Mouse (Mus musculus) MEL (cell line): ENCODE measurements around the gene Gab2.
A peak's percentile ranks its signal among the peaks of the same experiment; 100 is the strongest.

Experiments used
- CHD2 ChIP-seq: IDR thresholded peaks from 2 replicates; pipeline ENCODE4 v1.6.1; 2011; ENCODE audit warnings: low read length, improper control_type of control experiment
- CTCF ChIP-seq, 3 experiments: IDR thresholded peaks in 2 of 3; conservative IDR thresholded peaks in 1 of 3; 2 replicates each; pipeline ENCODE4 v1.5.1; 2011 to 2012; ENCODE audit warnings: low read length in 3 of 3, low read depth in 2 of 3, mild to moderate bottlenecking in 2 of 3, improper control_type of control experiment in 1 of 3, inconsistent platforms in 1 of 3, mixed read lengths in 1 of 3, moderate library complexity in 1 of 3; ENCODE audit not compliant: control insufficient read depth in 1 of 3, insufficient read depth in 1 of 3, poor library complexity in 1 of 3, severe bottlenecking in 1 of 3
- ELF1 ChIP-seq: IDR thresholded peaks from 2 replicates; pipeline ENCODE4 v1.6.1; 2014; ENCODE audit warnings: low read depth, mild to moderate bottlenecking, inconsistent platforms, low read length, improper control_type of control experiment, moderate library complexity
- EP300 ChIP-seq, 2 experiments: IDR thresholded peaks; 2 replicates each; pipeline ENCODE4 v1.6.1; 2011; ENCODE audit warnings: improper control_type of control experiment in 2 of 2, low read length in 2 of 2, low read depth in 1 of 2, mild to moderate bottlenecking in 1 of 2
- GATA1 ChIP-seq: IDR thresholded peaks from 2 replicates; pipeline ENCODE4 v1.6.1; 2011; ENCODE audit warnings: low read depth, low read length, improper control_type of control experiment
- JUND ChIP-seq: IDR thresholded peaks from 2 replicates; pipeline ENCODE4 v1.6.1; 2011; ENCODE audit warnings: low read depth, mild to moderate bottlenecking, improper control_type of control experiment, low read length
- NELFE ChIP-seq: IDR thresholded peaks from 2 replicates; pipeline ENCODE4 v1.6.1; 2011; ENCODE audit warnings: low read depth, low read length, improper control_type of control experiment
- POLR2A ChIP-seq, 2 experiments: IDR thresholded peaks; 2 replicates each; pipeline ENCODE4 v1.6.1; 2011 to 2012; ENCODE audit warnings: low read length in 2 of 2, mild to moderate bottlenecking in 2 of 2, control low read depth in 1 of 2, improper control_type of control experiment in 1 of 2, low read depth in 1 of 2, moderate library complexity in 1 of 2; ENCODE audit not compliant: control insufficient read depth in 1 of 2, insufficient read depth in 1 of 2, poor library complexity in 1 of 2
- SMC3 ChIP-seq: IDR thresholded peaks from 2 replicates; pipeline ENCODE4 v1.6.1; 2011; ENCODE audit warnings: low read depth, low read length, improper control_type of control experiment
- TAL1 ChIP-seq: IDR thresholded peaks from 2 replicates; pipeline ENCODE4 v1.6.1; 2012; ENCODE audit warnings: mild to moderate bottlenecking, inconsistent platforms, low read length, moderate library complexity, mixed read lengths
- TBP ChIP-seq: IDR thresholded peaks from 2 replicates; pipeline ENCODE4 v1.8.0; 2011; ENCODE audit warnings: low read depth, low read length, improper control_type of control experiment
- TCF12 ChIP-seq: IDR thresholded peaks from 2 replicates; pipeline ENCODE4 v1.6.1; 2014; ENCODE audit warnings: low read depth, mild to moderate bottlenecking, inconsistent platforms, low read length, improper control_type of control experiment, moderate library complexity
- ZC3H11A ChIP-seq: IDR thresholded peaks from 2 replicates; pipeline ENCODE4 v1.6.1; 2012; ENCODE audit warnings: low read depth, mild to moderate bottlenecking, inconsistent platforms, low read length, improper control_type of control experiment
- ZKSCAN1 ChIP-seq: IDR thresholded peaks from 2 replicates; pipeline ENCODE4 v1.6.1; 2012; ENCODE audit warnings: low read depth, mild to moderate bottlenecking, inconsistent platforms, low read length, improper control_type of control experiment, moderate library complexity

GRCm38 (mm10) chr7:97085291-97085690 lies 3.9 kb downstream of the Gab2 start:
- TF ChIP-seq TCF12 (no peak), CTCF (IDR thresholded peaks at IDR 0.05 in 2 of 3, conservative IDR thresholded peaks at IDR 0.05 in 1 of 3; ENCODE audit: control insufficient read depth in 1 of 3, insufficient read depth in 1 of 3, low read depth in 2 of 3, low read length in 3 of 3, poor library complexity in 1 of 3, severe bottlenecking in 1 of 3) (peak; percentile 2 to 76 (median 42); a peak in 3 of 6 replicates), SMC3 (peak; percentile 78), NELFE (no peak), POLR2A (IDR thresholded peaks at IDR 0.05; ENCODE audit: control insufficient read depth in 1 of 2, insufficient read depth in 1 of 2, low read depth in 1 of 2, low read length in 2 of 2, poor library complexity in 1 of 2) (no peak), CHD2 (no peak), TBP (no peak), TAL1 (no peak), ELF1 (no peak), JUND (no peak), GATA1 (no peak), EP300 (IDR thresholded peaks at IDR 0.05; ENCODE audit: low read depth in 1 of 2, low read length in 2 of 2) (no peak), ZC3H11A (peak; percentile 40), ZKSCAN1 (no peak)
